Mouse (Mus musculus) liver, embryonic 14.5 days (tissue): ENCODE measurements around the gene Hepacam2. TPM values are rescaled to one million over a fixed set of nuclear protein-coding genes. Genes with fewer than 3 reads are reported as not detected.

Source experiments
- polyA plus RNA-seq, 2 experiments: library from polyadenylated mRNA; depleted of rRNA in 1 of 2; stranded (reverse) in 1 of 2; unstranded in 1 of 2; fragments of >200 nt; fragmentation: Nextera tagmentation in 1 of 2; extraction: Ambion mirVana in 1 of 2; gene quantifications; 2 replicates each; pipeline versions ENCODE4 v1.2.1 to v1.2.3; 2012 to 2014

Hepacam2 gene
- polyA plus RNA-seq, 2 experiments, result 0.03 TPM; not detected in 1

Other genes with a start within 250 kb of the Hepacam2 start
- gene Samd9l, start 98.7 kb downstream of the Hepacam2 start, polyA plus RNA-seq (2012; rRNA removed), result 0.81 and 1.5 TPM in 2 replicates
- gene Samd9l, start 98.7 kb downstream of the Hepacam2 start, polyA plus RNA-seq (2014; fragmentation: Nextera tagmentation; extraction: Ambion mirVana), result 2.7 and 3.7 TPM in 2 replicates
- 3.2 and 4.4 TPM in 2 replicates for gene Vps50, start 84 bp upstream of the Hepacam2 start, polyA plus RNA-seq (2012; rRNA removed)
- 10.7 and 11.8 TPM in 2 replicates for gene Vps50, start 84 bp upstream of the Hepacam2 start, polyA plus RNA-seq (2014; fragmentation: Nextera tagmentation; extraction: Ambion mirVana)